Mouse (Mus musculus): ENCODE measurements around the gene Trim7.

DNA sequence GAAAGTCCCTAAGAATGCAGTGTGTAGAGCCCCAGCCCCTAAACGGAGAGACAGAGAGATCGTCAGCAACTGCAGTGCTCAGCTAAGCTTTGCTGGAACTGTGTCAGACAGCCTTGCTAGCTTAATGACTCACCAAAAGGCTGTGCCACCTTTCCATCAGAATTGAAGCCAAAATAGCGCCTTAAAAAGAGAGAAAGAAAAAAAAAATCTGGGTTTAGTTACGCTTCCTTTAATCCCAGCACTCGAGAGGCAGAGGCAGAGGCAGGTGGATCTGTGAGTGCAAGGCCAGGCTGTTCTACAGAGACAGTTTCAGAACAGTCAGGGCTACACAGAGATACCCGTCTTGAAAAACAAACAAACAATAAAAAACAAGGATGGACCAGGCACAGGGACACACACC is 18.4 kb downstream of the Trim7 start:
- TF ChIP-seq EP300 (IDR thresholded peaks at IDR 0.05; ENCODE audit: insufficient read depth, low read depth, low read length) (no peak), POLR2A (IDR thresholded peaks at IDR 0.05; ENCODE audit: insufficient read depth, low read length) (no peak)
